Mouse (Mus musculus): ENCODE results near the gene Aip. TPM values are rescaled to one million over a fixed set of nuclear protein-coding genes. Genes with fewer than 3 reads are reported as not detected.
A peak's percentile ranks its signal among the peaks of the same experiment; 100 is the strongest.

Aip gene
- total RNA-seq, 1 experiment from 2014 or later, result 81.3 TPM

- no peak for DNase-seq
These were observed 13.3 kb downstream of the Aip start for GRCm38 (mm10) chr19:4112063-4112960.

DNA sequence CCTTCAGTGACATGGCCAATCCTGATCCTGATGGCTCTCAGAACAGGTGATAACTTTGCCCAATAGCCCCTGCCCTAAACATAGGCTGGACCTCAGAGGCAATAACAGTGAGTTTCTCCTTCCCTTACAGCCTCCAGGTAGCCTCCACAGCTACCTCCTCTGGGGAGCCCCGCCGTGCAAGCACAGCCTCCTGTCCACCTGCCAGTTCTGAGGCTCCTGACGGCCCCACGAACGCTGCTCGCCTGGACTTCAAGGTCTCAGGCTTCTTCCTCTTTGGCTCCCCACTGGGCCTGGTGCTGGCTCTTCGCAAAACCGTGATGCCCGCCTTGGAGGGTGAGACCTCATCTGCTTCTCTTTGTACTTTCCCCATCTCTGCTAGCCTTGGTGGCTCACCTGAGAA is 17.1 kb downstream of the Aip start:
- no peak for DNase-seq

- no peak for DNase-seq
These were observed 19.0 kb downstream of the Aip start for GRCm38 (mm10) chr19:4106654-4107053.

GRCm38 (mm10) chr19:4104675-4105194 is 20.9 kb downstream of the Aip start:
- DNase-seq, result no peak

GRCm38 (mm10) chr19:4103792-4104191 is 21.9 kb downstream of the Aip start:
- DNase-seq, result no peak

- no peak for DNase-seq
These were observed 22.4 kb downstream of the Aip start for GRCm38 (mm10) chr19:4103294-4103693.

GRCm38 (mm10) chr19:4102626-4103025 is 23.0 kb downstream of the Aip start:
- no peak for DNase-seq

DNA sequence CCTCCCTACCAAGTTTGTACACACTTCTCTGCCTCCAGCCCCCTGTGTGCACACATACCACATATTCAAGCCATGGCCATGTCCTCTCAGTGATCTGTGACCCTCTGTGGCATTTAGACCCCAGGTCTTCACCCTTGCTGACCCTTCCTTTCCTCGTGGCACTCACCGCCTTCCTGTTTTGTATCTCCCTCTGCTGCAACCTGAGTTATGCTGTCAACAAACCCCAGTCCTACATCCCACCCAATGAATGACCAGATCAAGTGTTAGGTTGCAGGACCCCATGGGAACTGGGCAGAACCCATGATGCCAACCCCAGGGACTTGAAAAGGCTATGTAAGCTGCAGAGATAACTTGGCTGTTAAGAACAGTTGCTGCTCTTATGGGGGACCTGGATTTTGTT is 23.6 kb downstream of the Aip start:
- DNase-seq, result no peak

GRCm38 (mm10) chr19:4101466-4101865 is 24.2 kb downstream of the Aip start:
- no peak for DNase-seq

- peak; percentile 85 for DNase-seq
These were observed 24.9 kb downstream of the Aip start for GRCm38 (mm10) chr19:4100718-4101261.

DNA sequence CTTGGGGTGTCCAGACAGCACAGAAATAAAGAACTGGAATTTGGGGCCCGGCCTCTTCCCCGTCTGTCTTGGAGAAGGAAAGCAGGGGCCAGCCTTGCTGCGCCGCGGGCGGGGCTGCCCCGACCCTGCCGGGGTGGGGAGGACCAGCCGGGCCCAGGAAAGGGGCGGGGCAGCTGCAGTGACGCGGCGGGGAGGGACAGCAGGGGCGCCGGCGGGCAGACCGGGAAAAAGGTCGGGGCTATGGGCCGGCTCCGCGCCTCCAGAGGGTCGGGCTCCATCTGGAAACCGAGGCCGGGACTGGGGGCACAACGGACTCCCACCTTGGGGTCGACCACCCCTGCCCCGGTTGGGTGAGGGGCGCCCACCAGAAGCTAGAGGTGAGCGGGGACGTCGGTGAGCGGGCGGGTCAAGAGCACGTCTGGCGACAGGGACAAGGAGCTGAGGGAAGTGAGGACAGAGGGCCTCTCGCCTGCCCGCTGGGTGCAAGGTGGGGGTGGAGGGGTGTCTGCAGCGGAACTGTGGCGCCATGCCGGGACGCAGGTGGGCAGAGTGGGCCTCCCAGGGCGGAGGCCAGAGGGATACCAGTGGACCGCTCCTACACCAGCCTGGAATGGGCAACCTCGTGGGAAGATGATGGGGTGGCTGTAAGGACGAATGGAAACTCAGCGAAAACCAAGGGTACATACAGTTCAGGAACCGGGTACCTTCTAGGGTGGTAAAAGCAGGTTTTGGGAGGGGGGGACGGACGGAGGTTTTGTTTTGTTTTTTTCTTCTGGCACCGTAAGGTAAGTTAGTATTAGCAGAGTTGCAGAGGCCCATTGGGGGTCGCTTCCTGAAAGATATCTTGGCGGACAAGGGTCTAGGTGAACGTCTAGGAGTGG is 25.6 kb downstream of the Aip start, which contains the start of gene Pitpnm1:
Gene Pitpnm1 (plus strand): TSS at position 162 of the 881 bp plus-strand sequence.
- peak; percentile 90 for DNase-seq

- DNase-seq, result peak; percentile 96
These were observed 26.6 kb downstream of the Aip start for GRCm38 (mm10) chr19:4099056-4099455.

- peak; percentile 36 for DNase-seq
These were observed 27.2 kb downstream of the Aip start for GRCm38 (mm10) chr19:4098426-4098825.

DNA sequence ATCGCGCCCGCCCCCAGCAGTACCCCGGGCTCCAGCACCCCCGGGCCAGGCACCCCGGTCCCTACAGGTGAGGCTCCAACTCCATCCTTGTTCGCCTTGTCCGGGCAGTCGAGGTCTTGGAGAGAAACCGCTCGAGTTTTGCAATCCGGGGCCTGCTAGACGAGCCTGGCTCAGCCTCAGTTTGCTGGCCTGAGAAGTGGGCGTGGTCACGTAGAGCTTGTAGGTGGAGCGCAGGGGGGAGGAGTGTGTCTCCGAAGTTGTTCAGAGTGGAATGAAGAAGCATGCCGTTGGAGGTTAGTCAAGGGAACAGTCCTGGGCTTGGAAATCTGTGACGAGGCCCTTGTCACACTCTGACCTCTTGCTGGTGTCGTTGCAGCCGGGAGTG is 28.2 kb downstream of the Aip start:
- no peak for DNase-seq

- peak; percentile 99 for DNase-seq
These were observed 28.8 kb downstream of the Aip start, which contains the start of gene Cdk2ap2 for GRCm38 (mm10) chr19:4096642-4097440. Cdk2ap2 (plus strand) TSS chr19:4097182.

DNA sequence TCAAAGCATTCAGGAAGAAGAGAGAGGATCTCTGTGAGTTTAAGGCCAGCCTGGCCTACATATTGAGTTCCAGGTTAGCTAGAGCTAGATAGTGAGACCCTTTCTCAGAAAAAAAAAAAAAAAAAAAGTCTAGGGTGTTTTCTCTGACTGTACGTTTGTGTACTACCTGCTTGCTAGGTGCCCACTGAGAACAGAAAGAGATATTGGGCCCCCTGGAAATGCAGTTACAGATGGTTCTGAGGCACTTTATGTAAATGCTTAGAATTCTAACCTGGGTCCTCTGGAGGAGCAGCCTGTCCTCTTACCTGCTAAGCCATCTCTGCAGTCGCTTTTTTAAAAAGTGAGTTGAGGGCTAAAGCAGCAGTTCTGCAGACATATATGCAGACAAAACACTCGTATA is 29.9 kb downstream of the Aip start:
- no peak for DNase-seq

DNA sequence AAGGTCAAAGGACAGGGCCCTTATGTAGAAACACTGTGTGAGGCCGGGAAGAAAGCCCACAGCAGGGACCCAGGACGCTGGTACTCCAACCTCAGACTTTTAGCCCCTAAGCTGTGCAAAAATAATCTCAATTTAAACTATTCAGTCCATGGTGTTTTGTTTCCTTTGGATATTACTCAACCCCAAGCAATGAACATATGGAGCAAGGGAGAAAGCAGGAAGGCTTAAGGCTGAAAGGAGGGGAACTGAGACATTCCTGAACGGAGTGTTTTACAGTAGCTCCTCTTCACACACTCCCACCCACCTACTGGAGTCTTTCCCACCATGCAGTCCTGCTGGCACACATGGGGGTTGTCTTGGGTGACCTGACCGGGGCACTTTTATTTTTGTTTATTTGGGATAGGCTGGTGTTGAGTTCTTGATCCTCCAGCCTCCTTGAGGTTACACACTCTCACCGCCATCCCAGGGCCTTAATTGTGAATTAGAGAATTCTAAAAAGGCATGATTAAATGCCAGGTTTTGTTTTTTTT is 30.8 kb downstream of the Aip start:
- no peak for DNase-seq

DNA sequence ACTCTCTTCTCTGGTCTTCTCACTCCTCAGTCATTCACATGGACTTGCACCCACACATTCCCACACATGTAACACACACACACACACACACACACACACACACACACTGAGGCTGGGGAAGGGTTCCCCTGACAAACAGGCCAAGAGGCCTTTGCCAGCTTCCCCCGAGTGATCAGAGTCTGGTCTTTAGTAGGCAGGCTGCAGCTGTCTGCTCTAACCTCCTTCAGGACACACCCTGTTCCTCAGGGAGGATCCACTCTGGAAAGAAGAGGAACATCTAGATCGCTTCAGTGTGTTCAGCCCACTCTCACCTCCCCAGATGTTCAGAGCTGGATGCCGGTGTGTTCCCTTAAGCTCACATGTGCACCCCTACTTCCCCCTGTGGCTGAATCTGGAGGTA is 31.3 kb downstream of the Aip start:
- DNase-seq, result no peak

DNA sequence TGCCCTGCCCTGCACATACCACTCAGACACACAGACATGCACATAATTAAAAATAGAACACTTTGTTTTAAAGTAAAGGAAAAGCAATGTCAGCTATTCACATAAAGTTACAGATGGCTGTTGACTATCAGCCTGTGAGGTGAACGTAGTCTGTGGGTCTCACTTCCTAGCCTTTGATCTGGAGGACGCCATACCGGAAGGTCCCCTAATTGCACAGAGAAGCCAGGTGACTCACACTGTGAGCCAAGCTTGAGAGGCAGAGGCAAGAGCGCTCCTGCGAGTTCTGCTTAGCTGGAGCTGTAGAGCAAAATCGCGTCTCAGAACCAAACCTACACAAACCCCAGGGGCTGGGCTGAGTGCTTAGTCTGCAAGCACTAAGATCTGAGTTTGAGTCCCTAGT is 31.9 kb downstream of the Aip start:
- no peak for DNase-seq

DNA sequence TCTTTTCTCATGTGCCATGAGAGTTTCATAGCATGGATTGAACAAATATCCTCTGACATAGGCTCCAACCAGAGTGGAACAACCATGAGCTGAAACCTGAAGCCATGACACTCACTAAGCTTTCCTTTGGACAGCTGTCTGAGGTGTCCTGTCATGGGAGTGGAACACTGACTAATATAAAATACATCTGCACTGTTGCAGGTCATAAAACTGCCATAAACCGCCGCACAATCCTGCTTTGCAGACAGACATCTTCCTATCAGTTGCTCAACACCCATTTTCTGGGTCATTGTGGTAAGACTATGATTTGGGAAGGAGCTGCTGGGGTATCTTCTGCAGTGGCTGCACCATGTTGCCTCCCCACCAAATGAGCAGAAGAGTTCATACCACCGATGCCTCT is 32.9 kb downstream of the Aip start:
- DNase-seq, result no peak

- no peak for DNase-seq
These were observed 34.3 kb downstream of the Aip start for GRCm38 (mm10) chr19:4091383-4091782.

Data from adrenal gland, postnatal 14 days (tissue).